Mouse (Mus musculus): Measurements from ENCODE around the gene Tshb. TPM values are rescaled to one million over a fixed set of nuclear protein-coding genes. Genes with fewer than 3 reads are reported as not detected.

The Tshb gene
- total RNA-seq (2023), result not detected in 2 replicates

DNA sequence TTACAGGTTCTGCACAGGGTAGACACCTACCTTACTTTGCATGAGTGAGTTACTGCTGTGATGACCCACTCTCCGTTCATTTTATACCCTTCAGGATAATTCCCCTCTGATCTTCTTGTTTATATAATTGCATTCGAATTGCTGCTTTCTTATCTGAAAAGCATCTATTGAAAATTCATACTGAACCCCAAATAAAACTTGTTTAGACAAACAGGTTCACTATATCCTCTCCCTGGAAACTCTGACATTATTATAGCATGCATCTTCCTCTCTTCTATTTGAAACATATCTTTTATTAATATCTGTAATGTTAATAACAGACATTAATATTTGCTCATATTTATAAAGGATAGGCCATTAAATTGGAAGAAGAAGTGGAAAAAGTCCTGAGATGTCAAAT is at the start of gene Tshb:
TSS of gene Tshb (minus strand) at position 101 of the 400 bp plus-strand sequence.

DNA sequence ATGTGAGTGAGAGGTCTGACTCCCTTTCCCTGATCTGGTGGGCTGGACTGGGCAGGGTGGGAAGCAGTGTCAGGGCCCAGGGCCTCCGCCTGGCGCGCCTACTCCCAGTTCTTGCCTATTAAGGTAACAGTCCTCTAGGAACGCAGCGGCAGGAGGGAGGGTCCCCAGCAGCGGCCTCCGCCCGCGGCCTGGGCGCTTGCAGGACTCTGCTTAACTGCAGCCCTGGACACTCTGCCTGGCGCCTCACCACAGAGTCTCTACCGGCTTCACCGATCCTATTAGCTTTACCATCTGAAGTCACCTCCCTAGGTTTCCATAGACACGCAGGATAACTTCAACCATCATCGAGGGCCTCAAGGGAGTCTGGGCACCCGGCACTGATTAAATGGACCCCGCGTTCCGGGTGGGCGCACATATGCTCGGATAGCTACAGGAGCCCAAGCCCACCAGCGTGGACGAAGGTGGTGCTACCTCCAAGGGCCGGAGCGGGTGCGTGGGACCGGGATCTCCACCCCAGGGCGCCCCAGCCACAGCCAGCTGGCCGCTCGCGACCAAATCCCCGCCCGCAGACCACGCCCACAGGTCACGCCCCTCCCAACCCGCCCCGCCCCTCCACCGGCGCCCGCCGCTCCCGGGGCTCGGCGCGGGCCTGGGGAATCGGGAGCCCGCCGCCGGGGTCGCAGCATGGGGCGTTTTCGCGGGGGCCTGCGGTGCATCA is 48.0 kb downstream of the Tshb start, which contains the start of gene Tspan2:
TSS of gene Tspan2 (plus strand) at position 217 of the 718 bp plus-strand sequence.

Other genes starting within 250 kb of the Tshb start
- gene Tspan2, start 48.2 kb downstream of the Tshb start, total RNA-seq (2023), result 22.6 and 23.8 TPM in 2 replicates
- not detected in 2 replicates for gene Sycp1, start 153.4 kb upstream of the Tshb start, total RNA-seq (2023)
- gene Nr1h5, start 181.4 kb upstream of the Tshb start, total RNA-seq (2023), result not detected in 2 replicates
- gene Sike1, start 213.0 kb upstream of the Tshb start, total RNA-seq (2023), result 52.3 and 61.8 TPM in 2 replicates
- gene Csde1, start 237.7 kb upstream of the Tshb start, total RNA-seq (2023), result 340 and 411 TPM in 2 replicates

All from neutrophil, adult 65 days (primary cell).